Mouse (Mus musculus) MEL (cell line): ENCODE measurements around the gene Map4.

Experiments used
- MXI1 ChIP-seq: IDR thresholded peaks from 2 replicates; pipeline ENCODE4 v1.6.1; 2011; ENCODE audit warnings: mild to moderate bottlenecking, low read depth, low read length, improper control_type of control experiment
- POLR2A ChIP-seq, 2 experiments: IDR thresholded peaks; 2 replicates each; pipeline ENCODE4 v1.6.1; 2011 to 2012; ENCODE audit warnings: low read length in 2 of 2, mild to moderate bottlenecking in 2 of 2, control low read depth in 1 of 2, improper control_type of control experiment in 1 of 2, low read depth in 1 of 2, moderate library complexity in 1 of 2; ENCODE audit not compliant: control insufficient read depth in 1 of 2, insufficient read depth in 1 of 2, poor library complexity in 1 of 2
- TAL1 ChIP-seq: IDR thresholded peaks from 2 replicates; pipeline ENCODE4 v1.6.1; 2012; ENCODE audit warnings: mild to moderate bottlenecking, inconsistent platforms, low read length, moderate library complexity, mixed read lengths
- USF1 ChIP-seq: IDR thresholded peaks from 2 replicates; pipeline ENCODE4 v1.6.1; 2014; ENCODE audit warnings: low read depth, mild to moderate bottlenecking, inconsistent platforms, low read length, improper control_type of control experiment, moderate library complexity

DNA sequence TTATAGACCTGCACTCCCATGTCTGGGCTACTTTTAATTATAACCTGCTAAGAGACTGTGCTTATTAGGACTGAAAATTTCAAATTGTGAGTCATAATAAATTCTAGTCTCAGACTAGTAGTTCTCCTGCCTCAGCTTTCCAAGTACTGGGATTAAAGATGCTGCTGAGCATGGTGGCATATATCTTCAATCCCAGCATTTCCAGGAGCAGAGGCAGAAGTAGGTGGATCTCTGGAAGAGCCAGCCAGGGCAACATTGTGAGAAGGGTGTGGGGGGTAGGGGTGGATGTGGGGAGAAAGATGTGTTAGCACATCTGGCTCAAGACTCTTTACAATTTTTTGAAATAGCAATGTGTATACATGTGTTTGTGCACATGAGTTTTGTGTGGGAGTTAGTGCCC is 23.4 kb downstream of the Map4 start:
- TF ChIP-seq POLR2A (IDR thresholded peaks at IDR 0.05; ENCODE audit: control insufficient read depth in 1 of 2, insufficient read depth in 1 of 2, low read depth in 1 of 2, low read length in 2 of 2, poor library complexity in 1 of 2) (no peak), MXI1 (no peak), USF1 (no peak), TAL1 (no peak)
